Mouse (Mus musculus) liver, embryonic 15.5 days (tissue): Measurements from ENCODE around the gene Spg7. TPM values are rescaled to one million over a fixed set of nuclear protein-coding genes. Genes with fewer than 3 reads are reported as not detected.

ENCODE experiments used
- ATAC-seq: fragments of 200-750 bp; cut with Nextera tagmentation; 2 replicates; pipeline ENCODE4 v1.8.0; 2017; ENCODE audit warnings: moderate number of reproducible peaks, mild to moderate bottlenecking, moderate library complexity; ENCODE audit not compliant: insufficient read depth
- H3K27ac ChIP-seq: fragments of 300-500 bp; sonication (generic); replicated peaks from 2 replicates; pipeline ENCODE4 v1.5.1; 2015; ENCODE audit warnings: mild to moderate bottlenecking, inconsistent platforms
- H3K27me3 ChIP-seq: fragments of 300-500 bp; sonication (generic); 2 replicates; pipeline ENCODE4 v1.6.1; 2015; ENCODE audit warnings: mild to moderate bottlenecking, inconsistent platforms
- H3K36me3 ChIP-seq: fragments of 300-500 bp; sonication (generic); replicated peaks from 2 replicates; pipeline ENCODE4 v1.6.1; 2015; ENCODE audit warnings: moderate library complexity, mild to moderate bottlenecking, inconsistent platforms
- H3K4me1 ChIP-seq: fragments of 300-500 bp; sonication (generic); replicated peaks from 2 replicates; pipeline ENCODE4 v1.6.1; 2015; ENCODE audit warnings: inconsistent platforms
- H3K4me2 ChIP-seq: fragments of 300-500 bp; sonication (generic); 2 replicates; pipeline ENCODE4 v1.6.1; 2015; ENCODE audit warnings: moderate library complexity, mild to moderate bottlenecking, inconsistent platforms
- H3K4me3 ChIP-seq: fragments of 300-500 bp; sonication (generic); replicated peaks from 2 replicates; pipeline ENCODE4 v1.5.1; 2015; ENCODE audit warnings: mild to moderate bottlenecking, inconsistent platforms
- H3K9ac ChIP-seq: fragments of 300-500 bp; sonication (generic); 2 replicates; pipeline ENCODE4 v1.6.1; 2015; ENCODE audit warnings: moderate library complexity, mild to moderate bottlenecking, inconsistent platforms
- H3K9me3 ChIP-seq: fragments of 300-500 bp; sonication (generic); replicated peaks from 2 replicates; pipeline ENCODE4 v1.6.1; 2016; ENCODE audit warnings: inconsistent platforms
- WGBS: fragments of 180-500 bp; shearing (Covaris S2); methylation state at CpG from one replicate; pipeline ENCODE4 v1.1.7; 2015; ENCODE audit warnings: mixed read lengths; ENCODE audit not compliant: insufficient replicate concordance; 5-methylcytosine and 5-hydroxymethylcytosine counted together
- polyA plus RNA-seq: library from polyadenylated mRNA; unstranded; fragments of >200 nt; fragmentation: Nextera tagmentation; extraction: Ambion mirVana; gene quantifications from 2 replicates; pipeline ENCODE4 v1.2.1, GENCODE M21; 2015

The Spg7 gene
- polyA plus RNA-seq, 1 experiment from 2014 or later: 20.8 TPM

GRCm38 (mm10) chr8:123064072-123064471 lies 1.3 kb downstream of the Spg7 start:
- peak overlapping the region; percentile 97 for H3K4me3 ChIP-seq
- no peak for ATAC-seq
- H3K4me2 ChIP-seq: peak overlapping the region; percentile 82
- H3K27ac ChIP-seq: peak overlapping the region; percentile 95; the same call in 1 of the 2 replicates
- peaks cover 36% of the 10 kb centered on the region for H3K4me1 ChIP-seq
- peak overlapping the region; percentile 96; the same call in 1 of the 2 replicates for H3K9ac ChIP-seq
- no peaks in the 10 kb centered on the region for H3K9me3 ChIP-seq
- 85% methylated on average over 4 of the region's 4 CpGs for WGBS
- no peaks in the 10 kb centered on the region for H3K27me3 ChIP-seq
- peaks cover 13% of the 10 kb centered on the region for H3K36me3 ChIP-seq

- under 1% methylated on average over 14 of the region's 14 CpGs for WGBS
- H3K27me3 ChIP-seq: no peaks in the 10 kb centered on the region
- H3K9me3 ChIP-seq: no peaks in the 10 kb centered on the region
- H3K9ac ChIP-seq: peak overlapping the region; percentile 96
- peak overlapping the region; percentile 95 for H3K27ac ChIP-seq
- H3K4me1 ChIP-seq: peaks cover 36% of the 10 kb centered on the region
- peak overlapping the region; percentile 82 for H3K4me2 ChIP-seq
- ATAC-seq: peak; percentile 24
- peaks cover 15% of the 10 kb centered on the region for H3K36me3 ChIP-seq
- peak overlapping the region; percentile 97 for H3K4me3 ChIP-seq
Observed at GRCm38 (mm10) chr8:123064809-123065213, 2.1 kb downstream of the Spg7 start.

- Histone ChIP-seq H3K9me3 (no peaks in the 10 kb centered on the region), H3K4me1 (peaks cover 36% of the 10 kb centered on the region), H3K4me2 (peak overlapping the region; percentile 82), H3K27me3 (no peaks in the 10 kb centered on the region), H3K9ac (peak overlapping the region; percentile 96), H3K36me3 (peaks cover 18% of the 10 kb centered on the region), H3K4me3 (peak overlapping the region; percentile 97), H3K27ac (peak overlapping the region; percentile 95)
- peak; percentile 98 for ATAC-seq
- under 1% methylated on average over 84 of the region's 84 CpGs for WGBS
Observed at GRCm38 (mm10) chr8:123065214-123066100, 2.7 kb downstream of the Spg7 start.

- Histone ChIP-seq H3K27me3 (no peaks in the 10 kb centered on the region), H3K9ac (peak overlapping the region; percentile 96), H3K4me3 (peak overlapping the region; percentile 97), H3K36me3 (peaks cover 23% of the 10 kb centered on the region), H3K27ac (peak overlapping the region; percentile 95), H3K9me3 (no peaks in the 10 kb centered on the region), H3K4me1 (peaks cover 36% of the 10 kb centered on the region), H3K4me2 (peak overlapping the region; percentile 82)
- 32% methylated on average over 7 of the region's 7 CpGs for WGBS
- no peak for ATAC-seq
Observed at GRCm38 (mm10) chr8:123066101-123066683, 3.5 kb downstream of the Spg7 start.

GRCm38 (mm10) chr8:123071176-123071575 lies 8.4 kb downstream of the Spg7 start:
- Histone ChIP-seq H3K27me3 (no peaks in the 10 kb centered on the region), H3K4me1 (peaks cover 13% of the 10 kb centered on the region)

GRCm38 (mm10) chr8:123077213-123077612 lies 14.5 kb downstream of the Spg7 start:
- WGBS: 54% methylated on average over 6 of the region's 6 CpGs

More at GRCm38 (mm10) chr8:123071176-123071575, 8.4 kb downstream of the Spg7 start:
- Histone ChIP-seq H3K9ac (no peak overlapping the region), H3K4me2 (no peak overlapping the region), H3K27ac (no peak overlapping the region), H3K4me3 (no peak overlapping the region), H3K9me3 (no peaks in the 10 kb centered on the region), H3K36me3 (peaks cover 65% of the 10 kb centered on the region)
- ATAC-seq: no peak
- 70% methylated on average over 4 of the region's 4 CpGs for WGBS

GRCm38 (mm10) chr8:123082993-123083392 lies 20.3 kb downstream of the Spg7 start:
- H3K36me3 ChIP-seq: peaks cover 89% of the 10 kb centered on the region

More at GRCm38 (mm10) chr8:123077213-123077612, 14.5 kb downstream of the Spg7 start:
- H3K4me3 ChIP-seq: no peak overlapping the region
- ATAC-seq: 0 out of 2 replicates have a peak, but pooled peaks have one; percentile 49
- H3K27me3 ChIP-seq: no peaks in the 10 kb centered on the region
- no peak overlapping the region for H3K4me2 ChIP-seq
- peaks cover 89% of the 10 kb centered on the region for H3K36me3 ChIP-seq
- H3K9ac ChIP-seq: no peak overlapping the region
- no peaks in the 10 kb centered on the region for H3K9me3 ChIP-seq
- no peak overlapping the region for H3K27ac ChIP-seq
- H3K4me1 ChIP-seq: peaks cover 15% of the 10 kb centered on the region; the same call in 1 of the 2 replicates

GRCm38 (mm10) chr8:123083610-123084009 lies 20.9 kb downstream of the Spg7 start:
- Histone ChIP-seq H3K36me3 (peaks cover 89% of the 10 kb centered on the region), H3K27ac (no peak overlapping the region), H3K4me2 (no peak overlapping the region), H3K4me3 (no peak overlapping the region), H3K27me3 (no peaks in the 10 kb centered on the region), H3K9ac (no peak overlapping the region), H3K9me3 (no peaks in the 10 kb centered on the region), H3K4me1 (no peaks in the 10 kb centered on the region)
- 83% methylated on average over 12 of the region's 12 CpGs for WGBS
- no peak for ATAC-seq

More at GRCm38 (mm10) chr8:123082993-123083392, 20.3 kb downstream of the Spg7 start:
- 0 out of 2 replicates have a peak, but pooled peaks cover under 1% of the 10 kb centered on the region for H3K4me1 ChIP-seq
- ATAC-seq: no peak
- no peak overlapping the region for H3K4me2 ChIP-seq
- H3K27me3 ChIP-seq: no peaks in the 10 kb centered on the region
- no peak overlapping the region for H3K9ac ChIP-seq
- H3K9me3 ChIP-seq: no peaks in the 10 kb centered on the region
- WGBS: 75% methylated on average over 6 of the region's 6 CpGs
- no peak overlapping the region for H3K4me3 ChIP-seq
- no peak overlapping the region for H3K27ac ChIP-seq

GRCm38 (mm10) chr8:123087289-123087688 lies 24.5 kb downstream of the Spg7 start:
- Histone ChIP-seq H3K4me1 (no peaks in the 10 kb centered on the region), H3K27me3 (no peaks in the 10 kb centered on the region), H3K4me3 (no peak overlapping the region), H3K4me2 (no peak overlapping the region), H3K36me3 (peaks cover 93% of the 10 kb centered on the region), H3K9ac (no peak overlapping the region), H3K9me3 (no peaks in the 10 kb centered on the region), H3K27ac (no peak overlapping the region)
- 80% methylated on average over 9 of the region's 9 CpGs for WGBS
- no peak for ATAC-seq

GRCm38 (mm10) chr8:123097216-123097615 lies 34.5 kb downstream of the Spg7 start:
- no peak overlapping the region for H3K4me3 ChIP-seq
- peaks cover 8% of the 10 kb centered on the region for H3K4me1 ChIP-seq
- H3K9me3 ChIP-seq: no peaks in the 10 kb centered on the region
- no peak overlapping the region for H3K27ac ChIP-seq
- ATAC-seq: no peak
- H3K36me3 ChIP-seq: peaks cover 48% of the 10 kb centered on the region
- 86% methylated on average over 11 of the region's 11 CpGs for WGBS
- no peak overlapping the region for H3K4me2 ChIP-seq
- no peaks in the 10 kb centered on the region for H3K27me3 ChIP-seq
- H3K9ac ChIP-seq: no peak overlapping the region
